Mouse (Mus musculus) right cerebral cortex, postnatal 10 days (tissue): ENCODE data around the gene Olfr220.

Source experiments
- DNase-seq, 2 experiments: peaks; one replicate each; pipeline ENCODE4 v3.0.0; 2021; ENCODE audit warnings: low spot score in 2 of 2

Olfr220 gene

GRCm38 (mm10) chr1:174441782-174442181, at the start of gene Olfr220:
Gene Olfr220, plus strand, starts transcription at chr1:174442082.
- DNase-seq: no peak

- no peak for DNase-seq
These were observed 18.9 kb upstream of the Olfr220 start for GRCm38 (mm10) chr1:174422959-174423358.

DNA sequence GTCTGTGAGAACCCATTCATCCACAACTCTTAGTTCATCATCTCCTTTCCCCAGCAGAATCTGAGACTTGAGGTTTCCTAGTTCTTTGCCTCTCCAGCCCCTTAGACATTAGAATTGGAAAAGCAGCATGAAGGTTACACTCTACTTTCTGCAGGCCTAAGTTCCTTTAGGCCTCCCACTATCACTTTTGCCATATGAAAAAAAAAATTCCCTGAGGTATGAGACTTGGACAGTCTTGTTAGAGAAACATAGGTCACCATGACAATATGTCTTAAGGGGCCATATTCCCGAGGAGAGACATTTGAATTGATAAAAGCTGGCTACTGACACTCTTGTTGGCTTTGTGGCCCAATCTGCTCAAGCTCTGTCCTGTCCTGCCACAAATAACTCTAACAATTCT, 18.1 kb upstream of the Olfr220 start, which contains the start of gene Olfr414:
TSS of gene Olfr414 (plus strand) at position 301 of the 400 bp plus-strand sequence.
- no peak for DNase-seq

- no peak for DNase-seq
These were observed 15.5 kb upstream of the Olfr220 start for GRCm38 (mm10) chr1:174426180-174426986.

DNA sequence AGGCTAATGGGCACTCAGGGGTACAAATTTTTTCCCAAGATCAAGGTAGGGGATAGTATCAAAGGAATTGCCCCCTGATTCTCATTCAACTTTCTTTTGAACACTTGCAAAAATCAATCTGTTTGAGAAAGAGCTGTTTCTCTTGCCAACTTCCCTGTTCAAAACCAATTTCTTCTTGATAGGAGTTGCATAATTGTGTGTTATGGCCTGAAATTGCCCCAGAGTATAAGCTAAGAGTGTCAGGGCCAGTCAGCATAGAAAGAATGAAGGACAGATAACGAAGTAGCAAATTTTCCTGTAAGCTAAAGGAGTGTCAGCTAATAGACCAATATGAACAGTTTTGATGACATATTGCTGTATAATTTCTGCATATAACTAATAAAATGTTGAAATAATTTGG, 14.5 kb upstream of the Olfr220 start:
- no peak for DNase-seq

DNA sequence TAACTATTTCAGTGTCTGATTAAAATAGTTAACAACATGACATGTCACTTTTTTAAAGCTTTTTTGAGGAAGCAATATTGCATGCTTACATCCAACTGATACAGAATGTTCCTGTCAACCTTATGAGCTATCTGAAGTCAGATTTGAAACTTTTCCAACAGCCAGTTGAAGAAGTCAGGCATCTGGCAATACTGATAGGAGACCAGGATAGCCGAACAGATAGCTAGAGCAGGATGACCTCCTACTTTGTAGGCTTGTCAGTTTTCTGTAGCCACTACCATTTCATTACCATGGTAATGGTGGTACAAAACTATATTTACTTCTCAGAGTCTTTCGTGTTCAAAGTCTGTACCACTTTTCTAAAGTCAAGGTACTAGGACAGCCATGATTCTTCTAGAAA, 13.5 kb upstream of the Olfr220 start:
- no peak for DNase-seq

DNA sequence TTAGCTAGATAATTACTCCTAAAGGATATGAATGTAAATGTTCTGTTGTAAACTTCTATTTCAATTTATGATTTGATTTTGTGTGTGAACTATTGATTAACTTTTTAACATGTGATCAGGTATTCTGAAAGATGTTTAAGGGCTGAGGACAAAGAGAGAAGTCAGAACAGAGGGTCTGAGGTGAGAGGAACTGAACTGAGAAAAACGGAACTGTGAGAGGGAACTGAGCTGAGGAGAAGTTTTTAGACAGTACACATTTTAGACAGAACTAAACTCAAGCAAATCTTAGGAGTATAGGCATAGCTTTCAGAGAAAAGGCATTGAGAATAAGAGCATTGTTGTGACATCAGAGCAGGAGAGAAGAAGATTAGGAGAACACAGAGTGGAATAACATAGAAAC, 7.8 kb upstream of the Olfr220 start:
- DNase-seq: no peak

GRCm38 (mm10) chr1:174455100-174455499, 13.2 kb downstream of the Olfr220 start:
- DNase-seq: no peak

GRCm38 (mm10) chr1:174465385-174465784, 23.5 kb downstream of the Olfr220 start:
- DNase-seq: no peak

GRCm38 (mm10) chr1:174466240-174466639, 24.4 kb downstream of the Olfr220 start:
- DNase-seq: no peak

- peak; percentile 72 to 74 for DNase-seq
These were observed 27.9 kb downstream of the Olfr220 start for GRCm38 (mm10) chr1:174469736-174470135.

DNA sequence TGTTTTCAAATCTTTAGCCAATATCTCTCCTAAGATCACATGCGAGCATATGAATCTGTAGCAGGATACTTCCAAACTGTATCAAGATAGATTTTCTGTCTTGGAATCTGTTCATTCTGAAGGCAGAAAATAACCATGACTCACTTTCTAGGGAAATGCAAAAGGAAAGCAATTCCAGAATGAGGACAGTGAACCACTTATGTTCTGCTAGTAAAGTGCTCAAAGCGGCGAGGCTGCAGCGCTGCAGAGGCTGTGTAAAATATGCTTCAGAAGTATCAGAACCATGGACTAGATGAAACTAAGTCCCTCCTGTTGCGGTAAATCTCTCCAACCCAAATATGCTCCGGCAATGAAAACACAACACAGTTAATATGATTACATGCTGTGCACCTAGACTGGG, 40.7 kb downstream of the Olfr220 start:
- peak; percentile 36 to 55 for DNase-seq

DNA sequence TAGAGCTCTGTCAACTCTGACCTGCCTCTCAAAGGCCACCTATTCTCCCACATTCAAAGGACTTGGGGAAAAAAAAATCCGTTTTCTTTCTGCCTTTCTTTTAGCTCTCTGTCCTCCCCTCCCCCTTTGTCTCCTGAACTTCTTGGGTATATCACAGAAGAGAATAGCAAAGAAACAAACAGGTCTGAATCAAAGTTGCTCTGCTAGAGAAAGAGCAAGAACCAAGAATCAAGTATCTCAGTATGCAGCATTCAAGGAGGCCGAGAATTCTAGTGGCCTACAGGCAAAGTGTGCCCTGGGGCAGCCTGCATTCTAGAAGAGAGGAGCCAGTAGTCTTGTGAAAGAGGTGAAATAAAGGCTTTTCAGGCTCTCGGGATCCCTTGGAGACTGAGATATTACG, 58.2 kb downstream of the Olfr220 start:
- no peak for DNase-seq
